Mouse (Mus musculus) effector memory CD4-positive, alpha-beta T cell, adult 7 months (primary cell): Measurements from ENCODE around the gene Nova2. TPM values are rescaled to one million over a fixed set of nuclear protein-coding genes. Genes with fewer than 3 reads are reported as not detected.

Experiments used
- polyA plus RNA-seq: library from polyadenylated mRNA; unstranded; fragments of 100-300 nt; shearing (Covaris generic); gene quantifications from one replicate; pipeline ENCODE4 v1.2.1, GENCODE M21; 2017

The Nova2 gene
- not detected for polyA plus RNA-seq

DNA sequence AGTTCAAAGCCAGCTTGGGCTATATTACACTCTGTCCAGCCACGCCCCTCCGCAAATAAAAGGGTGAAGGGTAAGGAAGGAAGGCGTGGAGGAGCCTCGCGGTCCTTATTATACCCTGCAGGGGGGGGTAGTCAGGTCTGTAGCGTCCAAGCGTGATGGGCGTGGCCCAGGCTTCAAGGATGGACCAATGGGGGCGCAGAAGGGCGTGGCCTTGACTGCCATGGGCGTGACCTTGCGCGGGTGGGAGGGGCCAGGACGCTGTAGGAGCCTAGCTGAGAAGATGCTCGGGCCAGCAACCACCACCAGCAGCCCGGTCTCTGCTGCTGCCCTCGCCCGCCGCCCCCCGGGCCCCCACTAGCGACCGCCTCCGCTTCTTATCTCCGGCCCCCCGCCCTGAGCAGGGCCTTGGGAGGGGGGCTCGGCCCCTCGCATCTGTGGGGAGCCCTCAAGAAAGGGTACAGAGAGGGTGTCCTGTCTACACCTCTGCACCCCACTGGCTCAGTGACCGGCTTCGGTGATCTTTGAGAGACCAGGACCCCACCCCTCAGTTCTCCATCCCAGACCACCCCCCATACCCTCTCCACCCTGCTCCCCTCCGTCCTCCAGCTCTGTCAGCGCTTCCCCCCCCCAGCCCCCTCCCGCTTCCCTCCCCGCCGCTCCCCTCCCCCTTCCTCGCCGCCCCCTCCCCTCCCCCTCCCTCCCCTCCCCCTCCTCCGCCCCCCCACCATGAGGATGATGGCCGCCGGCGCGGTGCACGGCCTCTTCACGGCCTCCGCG is at the start of gene Nova2:
Gene Nova2 (plus strand): TSS at position 727 of the 777 bp plus-strand sequence.

DNA sequence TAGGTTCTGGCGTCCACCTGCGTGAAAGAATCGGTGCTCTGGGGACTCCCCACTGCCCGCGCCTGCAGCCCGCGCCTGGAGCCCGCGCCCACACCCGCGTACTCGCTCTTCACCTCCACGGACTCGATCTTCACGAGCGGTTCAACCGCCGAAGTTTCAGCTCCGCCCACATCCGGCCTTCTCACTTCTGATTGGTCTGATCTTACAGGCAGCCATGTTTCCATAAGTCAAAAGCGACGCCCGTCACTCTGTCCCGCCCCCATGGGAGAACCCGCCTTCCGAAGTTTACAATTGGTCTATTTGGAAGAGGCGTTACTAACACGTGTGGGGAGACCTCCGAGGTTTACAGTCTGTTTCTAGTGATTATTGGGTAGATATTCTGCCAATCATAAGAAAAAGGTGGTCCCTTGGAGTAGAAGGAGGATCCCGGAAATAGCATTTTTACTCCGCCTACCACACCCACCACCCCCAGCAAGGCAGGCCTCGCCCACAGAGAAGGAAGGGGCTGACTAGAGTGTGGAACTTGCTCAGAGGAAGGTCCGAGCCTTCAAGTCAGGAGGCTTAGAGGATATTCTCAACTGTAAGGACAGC is 15.4 kb upstream of the Nova2 start, which contains the start of gene Ccdc61:
Gene Ccdc61 (minus strand): TSS at position 175 of the 591 bp plus-strand sequence.

DNA sequence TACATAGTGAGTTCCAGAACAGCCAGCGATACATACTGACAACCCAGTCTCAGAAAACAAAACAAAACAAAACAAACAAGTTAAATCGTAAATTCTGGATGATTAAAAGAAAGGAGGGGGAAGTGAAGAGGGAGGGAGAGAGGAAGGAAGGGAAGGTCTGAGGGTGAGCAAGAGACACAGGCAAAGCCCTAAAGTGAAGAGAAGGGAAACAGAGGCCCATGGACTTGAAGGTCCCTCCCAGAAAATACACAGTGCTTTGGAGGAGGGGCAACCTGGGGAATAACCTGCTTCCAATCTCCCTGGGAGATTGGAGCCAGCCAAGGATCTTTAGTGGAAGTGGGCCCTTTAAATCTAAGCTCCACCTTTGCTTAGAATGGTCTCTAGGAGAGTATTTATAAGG is 61.4 kb downstream of the Nova2 start, which contains the start of gene Nanos2:
Gene Nanos2 (plus strand): TSS at position 301 of the 400 bp plus-strand sequence.

DNA sequence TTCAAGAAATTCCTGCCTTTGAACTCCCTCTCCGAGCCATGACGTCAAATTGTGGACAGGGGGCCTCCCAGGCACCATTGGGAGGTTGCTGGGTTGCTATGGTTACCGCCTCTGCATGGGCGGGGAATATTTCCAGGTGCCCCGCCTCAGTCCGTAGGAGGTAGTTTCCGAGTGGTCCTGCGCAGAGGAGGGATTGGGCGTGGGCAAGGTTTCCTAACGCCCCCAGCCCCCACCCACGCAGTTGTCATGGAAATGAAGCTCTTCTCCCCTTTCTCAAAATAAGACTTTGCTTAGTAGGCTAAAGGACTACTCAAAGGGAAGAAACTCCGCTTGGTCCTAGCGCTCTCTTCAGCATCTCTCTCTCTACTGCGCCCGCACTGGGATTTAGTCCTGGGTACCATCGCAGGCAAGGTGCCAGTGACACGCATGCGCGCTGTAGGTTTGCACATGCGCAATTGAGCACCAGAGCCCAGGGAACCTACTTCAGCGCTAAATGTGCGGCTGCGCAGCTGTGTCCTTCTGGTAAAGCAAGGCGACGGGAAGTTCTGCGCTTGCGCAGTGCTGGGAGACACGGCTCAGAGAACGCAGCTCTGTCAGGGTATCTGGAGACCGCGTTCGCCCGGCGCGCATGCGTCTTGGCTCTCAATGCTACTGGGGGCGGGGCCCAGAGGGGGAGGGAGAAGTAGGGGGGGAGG is 65.1 kb downstream of the Nova2 start, which contains the start of gene Mypop:
Gene Mypop (plus strand): TSS at position 645 of the 695 bp plus-strand sequence.

DNA sequence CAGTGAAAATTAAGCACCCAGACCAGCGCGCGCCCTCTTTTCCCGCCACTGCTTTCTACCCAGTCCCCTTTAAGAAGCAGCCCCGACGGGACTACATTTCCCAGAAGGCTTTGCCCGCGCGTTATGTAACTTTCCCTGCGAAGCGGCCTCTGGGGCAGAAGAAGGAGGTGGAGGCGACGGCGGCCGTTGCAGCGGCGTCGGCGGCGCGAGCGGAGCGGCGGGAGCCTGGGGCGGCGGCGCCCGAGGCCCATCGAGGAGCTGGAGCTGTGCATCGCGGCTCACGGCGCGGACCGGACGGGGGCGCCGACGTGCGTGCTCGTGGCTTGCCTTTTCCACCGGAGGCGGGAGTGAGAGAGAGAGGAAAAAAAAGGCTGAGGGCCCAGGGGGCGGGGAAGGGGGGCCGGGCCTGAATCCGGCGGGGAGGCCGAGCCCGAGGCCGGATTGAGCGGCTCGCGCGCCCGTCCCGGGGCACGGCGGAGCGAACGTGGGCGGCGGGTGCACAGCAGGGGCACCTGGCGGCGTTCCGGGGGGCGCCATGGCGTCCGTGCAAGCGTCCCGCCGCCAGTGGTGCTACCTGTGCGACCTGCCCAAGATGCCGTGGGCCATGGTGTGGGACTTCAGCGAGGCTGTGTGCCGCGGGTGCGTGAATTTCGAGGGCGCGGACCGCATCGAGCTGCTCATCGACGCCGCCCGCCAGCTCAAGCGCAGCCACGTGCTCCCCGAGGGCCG is 78.4 kb downstream of the Nova2 start, which contains the start of gene Irf2bp1:
Gene Irf2bp1 (plus strand): TSS at position 143 of the 729 bp plus-strand sequence.

Other genes starting within 250 kb of the Nova2 start
- not detected for gene Psg20, start 239.7 kb upstream of the Nova2 start, polyA plus RNA-seq
- gene Psg22, start 207.8 kb upstream of the Nova2 start, polyA plus RNA-seq, result not detected
- 0.18 TPM for gene Psg19, start 127.4 kb upstream of the Nova2 start, polyA plus RNA-seq
- not detected for gene Psg17, start 104.3 kb upstream of the Nova2 start, polyA plus RNA-seq
- 1.1 TPM for gene Mill2, start 85.9 kb upstream of the Nova2 start, polyA plus RNA-seq
- gene Pglyrp1, start 54.6 kb upstream of the Nova2 start, polyA plus RNA-seq, result 84.2 TPM
- 23.0 TPM for gene Ccdc61, start 15.5 kb upstream of the Nova2 start, polyA plus RNA-seq
- gene Nanos2, start 61.5 kb downstream of the Nova2 start, polyA plus RNA-seq, result not detected
- 5.5 TPM for gene Mypop, start 65.4 kb downstream of the Nova2 start, polyA plus RNA-seq
- gene Irf2bp1, start 78.2 kb downstream of the Nova2 start, polyA plus RNA-seq, result 32.3 TPM
- not detected for gene Foxa3, start 97.7 kb downstream of the Nova2 start, polyA plus RNA-seq
- 17.2 TPM for gene Sympk, start 98.5 kb downstream of the Nova2 start, polyA plus RNA-seq
- not detected for gene Rsph6a, start 128.8 kb downstream of the Nova2 start, polyA plus RNA-seq
- gene Dmwd, start 150.3 kb downstream of the Nova2 start, polyA plus RNA-seq, result not detected
- gene Dmpk, start 158.0 kb downstream of the Nova2 start, polyA plus RNA-seq, result not detected
- not detected for gene Six5, start 168.7 kb downstream of the Nova2 start, polyA plus RNA-seq
- gene Gm4969, start 192.5 kb downstream of the Nova2 start, polyA plus RNA-seq, result not detected
- 10.6 TPM for gene Fbxo46, start 194.0 kb downstream of the Nova2 start, polyA plus RNA-seq
- gene Qpctl, start 223.4 kb downstream of the Nova2 start, polyA plus RNA-seq, result 9.3 TPM
- 34.4 TPM for gene Snrpd2, start 223.8 kb downstream of the Nova2 start, polyA plus RNA-seq
- gene Gipr, start 240.2 kb downstream of the Nova2 start, polyA plus RNA-seq, result not detected